Mouse (Mus musculus): ENCODE results near the gene Asap3. TPM values are rescaled to one million over a fixed set of nuclear protein-coding genes. Genes with fewer than 3 reads are reported as not detected.

Gene Asap3
- polyA plus RNA-seq, 1 experiment from 2014 or later = 2.8 TPM

DNA sequence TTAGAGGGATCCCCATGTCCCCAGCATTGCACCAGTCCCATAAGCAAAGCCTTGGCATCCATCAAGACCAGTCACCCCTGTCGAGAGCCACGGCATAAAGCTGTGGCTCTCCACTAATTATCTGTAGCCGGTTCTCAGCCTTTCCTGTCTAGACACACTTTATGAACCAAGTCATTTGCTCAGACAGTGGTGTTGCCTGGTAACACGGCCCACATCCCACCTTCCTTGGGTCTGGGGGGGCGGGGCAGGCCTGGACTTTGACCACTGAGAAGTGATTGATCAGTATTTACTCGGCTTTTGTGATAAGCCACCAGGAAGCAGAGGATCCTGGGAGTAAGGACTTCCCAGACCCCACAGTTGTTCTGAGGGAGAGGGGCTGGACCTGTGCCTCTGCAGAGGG, 49.8 kb downstream of the Asap3 start:
- Histone ChIP-seq H3K4me1 (ENCODE audit: control insufficient read depth, insufficient read depth, low read length) (peaks cover 4% of the 10 kb centered on the region; the same call in 1 of the 2 replicates), H3K9ac (ENCODE audit: low read length) (no peak overlapping the region), H3K27me3 (ENCODE audit: control insufficient read depth, insufficient read depth, low read length) (no peaks in the 10 kb centered on the region), H3K4me2 (ENCODE audit: low read depth, low read length) (no peak overlapping the region), H3K9me3 (replicated peaks; ENCODE audit: control insufficient read depth, low read length) (no peaks in the 10 kb centered on the region), H3K4me3 (ENCODE audit: low read length) (no peak overlapping the region), H3K27ac (ENCODE audit: low read length) (no peak overlapping the region), H3K36me3 (ENCODE audit: control insufficient read depth, insufficient read depth) (peaks cover 4% of the 10 kb centered on the region; the same call in 1 of the 2 replicates)
- WGBS = 49% methylated on average over 6 of the region's 6 CpGs
- ATAC-seq (replicated peaks; ENCODE audit: extremely low read depth, insufficient read depth, low FRiP score) = no peak

DNA sequence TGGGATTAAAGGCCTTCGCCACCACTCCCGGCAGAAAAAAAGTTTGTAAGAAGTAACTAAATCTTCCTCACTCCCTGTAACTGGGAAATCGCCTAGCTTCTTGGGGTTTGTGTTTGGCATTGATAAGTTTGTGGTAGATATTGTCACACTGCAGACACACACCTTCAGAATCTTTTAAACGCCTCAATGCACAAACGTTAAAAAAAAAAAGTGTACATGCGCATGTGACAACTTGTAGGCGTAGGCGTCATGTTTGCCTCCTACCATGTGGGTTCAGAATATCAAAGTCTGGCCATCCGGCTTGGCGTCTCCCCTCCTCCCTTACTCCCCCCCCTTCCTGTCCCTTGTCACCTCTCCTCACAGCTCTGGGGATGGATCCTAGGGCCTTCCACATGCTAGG, 50.5 kb downstream of the Asap3 start:
- Histone ChIP-seq H3K9me3 (replicated peaks; ENCODE audit: control insufficient read depth, low read length) (no peaks in the 10 kb centered on the region), H3K27ac (ENCODE audit: low read length) (no peak overlapping the region), H3K9ac (ENCODE audit: low read length) (no peak overlapping the region), H3K4me2 (ENCODE audit: low read depth, low read length) (no peak overlapping the region), H3K4me1 (ENCODE audit: control insufficient read depth, insufficient read depth, low read length) (peaks cover 11% of the 10 kb centered on the region; the same call in 1 of the 2 replicates), H3K27me3 (ENCODE audit: control insufficient read depth, insufficient read depth, low read length) (no peaks in the 10 kb centered on the region), H3K4me3 (ENCODE audit: low read length) (no peak overlapping the region), H3K36me3 (ENCODE audit: control insufficient read depth, insufficient read depth) (peaks cover 4% of the 10 kb centered on the region; the same call in 1 of the 2 replicates)
- no peak for ATAC-seq (replicated peaks; ENCODE audit: extremely low read depth, insufficient read depth, low FRiP score)
- 66% methylated on average over 10 of the region's 10 CpGs for WGBS

DNA sequence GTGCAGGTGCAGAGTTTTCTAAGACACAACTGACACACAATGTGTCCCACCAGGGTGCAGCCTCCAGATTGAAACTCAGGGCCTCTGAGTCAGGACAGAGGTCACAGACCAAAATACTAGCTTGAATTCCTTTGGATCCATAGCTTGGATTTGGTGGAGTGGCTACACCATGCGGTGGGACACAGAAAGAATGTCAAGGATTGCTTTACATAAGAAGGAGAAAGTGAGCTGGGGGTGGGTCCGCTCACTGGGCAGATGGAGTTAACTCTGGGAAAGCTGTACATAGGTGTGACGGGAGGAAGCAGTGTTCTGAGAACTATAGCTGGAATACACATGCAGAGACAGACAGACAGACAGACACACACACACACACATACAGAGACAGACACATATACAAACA, 53.8 kb downstream of the Asap3 start:
- Histone ChIP-seq H3K27me3 (ENCODE audit: control insufficient read depth, insufficient read depth, low read length) (no peaks in the 10 kb centered on the region), H3K9ac (ENCODE audit: low read length) (no peak overlapping the region), H3K4me2 (ENCODE audit: low read depth, low read length) (no peak overlapping the region), H3K4me3 (ENCODE audit: low read length) (no peak overlapping the region), H3K9me3 (replicated peaks; ENCODE audit: control insufficient read depth, low read length) (no peaks in the 10 kb centered on the region), H3K36me3 (ENCODE audit: control insufficient read depth, insufficient read depth) (peaks cover 4% of the 10 kb centered on the region; the same call in 1 of the 2 replicates), H3K4me1 (ENCODE audit: control insufficient read depth, insufficient read depth, low read length) (peaks cover 14% of the 10 kb centered on the region; the same call in 1 of the 2 replicates), H3K27ac (ENCODE audit: low read length) (peak overlapping the region; percentile 95)
- ATAC-seq (replicated peaks; ENCODE audit: extremely low read depth, insufficient read depth, low FRiP score) = no peak
- WGBS = 59% methylated on average over 3 of the region's 3 CpGs

DNA sequence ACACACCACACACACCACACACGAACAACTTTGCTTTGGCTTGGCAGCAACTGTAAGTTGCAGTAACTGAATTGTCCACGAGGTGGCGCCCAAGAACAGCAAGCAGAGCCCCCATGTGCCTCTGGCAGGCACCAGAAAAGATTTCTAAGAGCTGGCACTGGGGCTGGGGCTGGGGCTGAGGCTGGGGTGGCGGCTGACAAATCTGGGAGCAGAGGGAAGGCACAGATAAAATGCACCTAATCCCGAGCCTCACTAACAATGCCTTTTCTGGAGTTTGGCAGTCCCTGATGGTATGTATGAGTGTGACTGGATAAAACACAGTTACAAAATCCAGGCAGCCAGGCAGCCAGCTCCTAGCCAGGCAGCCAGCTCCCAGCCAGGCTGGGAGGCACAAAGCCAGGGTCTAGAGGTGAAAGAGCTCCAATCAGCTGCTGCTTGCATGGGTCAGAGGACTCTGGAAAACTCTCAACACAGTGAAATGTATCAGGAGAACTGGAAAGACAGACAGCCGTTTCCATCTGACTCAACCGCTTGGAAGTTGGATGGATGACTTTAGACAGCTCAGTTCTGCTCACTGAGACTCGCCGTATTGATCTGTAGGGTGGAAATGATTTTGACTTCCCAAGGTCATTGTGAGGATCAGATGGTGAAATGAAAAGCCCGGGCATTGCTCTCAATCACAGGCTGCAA, 54.5 kb downstream of the Asap3 start:
- WGBS = 30% methylated on average over 10 of the region's 10 CpGs
- Histone ChIP-seq H3K27me3 (ENCODE audit: control insufficient read depth, insufficient read depth, low read length) (no peaks in the 10 kb centered on the region), H3K27ac (ENCODE audit: low read length) (peak overlapping the region; percentile 95), H3K36me3 (ENCODE audit: control insufficient read depth, insufficient read depth) (peaks cover 2% of the 10 kb centered on the region; the same call in 1 of the 2 replicates), H3K9ac (ENCODE audit: low read length) (peak overlapping the region; percentile 34; the same call in 1 of the 2 replicates), H3K9me3 (replicated peaks; ENCODE audit: control insufficient read depth, low read length) (no peaks in the 10 kb centered on the region), H3K4me1 (ENCODE audit: control insufficient read depth, insufficient read depth, low read length) (peaks cover 14% of the 10 kb centered on the region; the same call in 1 of the 2 replicates), H3K4me2 (ENCODE audit: low read depth, low read length) (peak overlapping the region; percentile 13; the same call in 1 of the 2 replicates), H3K4me3 (ENCODE audit: low read length) (no peak overlapping the region)
- ATAC-seq (replicated peaks; ENCODE audit: extremely low read depth, insufficient read depth, low FRiP score) = peak; percentile 84

DNA sequence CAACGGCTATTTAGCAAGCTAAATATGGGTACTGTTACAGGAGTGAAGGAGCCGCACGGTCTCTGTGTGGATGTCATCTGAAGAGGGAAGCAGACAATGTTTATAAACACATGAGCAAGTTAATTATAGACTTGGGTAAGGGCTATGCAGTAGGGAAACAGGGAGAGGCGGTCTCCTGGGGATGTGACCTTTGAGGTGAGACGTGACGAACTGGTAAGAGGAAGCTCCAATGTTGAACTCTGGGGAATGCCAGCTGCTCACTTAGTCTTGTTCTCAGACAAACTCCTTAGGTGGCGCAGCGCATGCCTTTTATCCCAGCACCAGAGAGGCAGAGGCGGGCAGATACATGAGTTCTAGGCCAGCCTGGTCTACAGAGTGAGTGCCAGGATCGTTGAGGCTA, 55.7 kb downstream of the Asap3 start:
- Histone ChIP-seq H3K36me3 (ENCODE audit: control insufficient read depth, insufficient read depth) (no peaks in the 10 kb centered on the region), H3K27me3 (ENCODE audit: control insufficient read depth, insufficient read depth, low read length) (no peaks in the 10 kb centered on the region), H3K9ac (ENCODE audit: low read length) (no peak overlapping the region), H3K9me3 (replicated peaks; ENCODE audit: control insufficient read depth, low read length) (no peaks in the 10 kb centered on the region), H3K4me2 (ENCODE audit: low read depth, low read length) (no peak overlapping the region), H3K4me3 (ENCODE audit: low read length) (no peak overlapping the region), H3K27ac (ENCODE audit: low read length) (peak overlapping the region; percentile 95), H3K4me1 (ENCODE audit: control insufficient read depth, insufficient read depth, low read length) (peaks cover 15% of the 10 kb centered on the region; the same call in 1 of the 2 replicates)
- 45% methylated on average over 10 of the region's 10 CpGs for WGBS
- ATAC-seq (replicated peaks; ENCODE audit: extremely low read depth, insufficient read depth, low FRiP score) = peak; percentile 69

DNA sequence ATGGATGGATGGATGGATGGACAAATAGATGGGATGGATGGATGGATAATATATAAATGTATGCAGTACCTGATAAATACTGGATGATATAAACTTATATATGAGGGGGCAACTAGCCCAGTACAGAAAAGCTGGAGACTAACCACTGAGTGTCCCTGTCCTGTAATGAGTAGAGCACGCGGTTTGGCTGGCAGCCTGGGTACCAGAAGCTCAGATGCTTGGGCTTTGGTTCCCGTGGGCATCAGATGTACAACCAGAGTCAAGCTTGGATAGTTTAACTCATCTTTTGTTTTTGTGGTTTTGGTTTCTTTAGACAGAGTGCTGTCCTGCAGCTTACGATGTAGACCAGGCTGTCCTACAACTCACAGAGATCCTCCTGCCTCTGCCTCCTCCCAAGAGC, 57.4 kb downstream of the Asap3 start:
- Histone ChIP-seq H3K36me3 (ENCODE audit: control insufficient read depth, insufficient read depth) (no peaks in the 10 kb centered on the region), H3K4me1 (ENCODE audit: control insufficient read depth, insufficient read depth, low read length) (peaks cover 17% of the 10 kb centered on the region; the same call in 1 of the 2 replicates), H3K4me2 (ENCODE audit: low read depth, low read length) (no peak overlapping the region), H3K27ac (ENCODE audit: low read length) (no peak overlapping the region), H3K4me3 (ENCODE audit: low read length) (no peak overlapping the region), H3K9ac (ENCODE audit: low read length) (no peak overlapping the region), H3K27me3 (ENCODE audit: control insufficient read depth, insufficient read depth, low read length) (no peaks in the 10 kb centered on the region), H3K9me3 (replicated peaks; ENCODE audit: control insufficient read depth, low read length) (no peaks in the 10 kb centered on the region)
- no peak for ATAC-seq (replicated peaks; ENCODE audit: extremely low read depth, insufficient read depth, low FRiP score)
- WGBS = 92% methylated on average over 4 of the region's 4 CpGs

DNA sequence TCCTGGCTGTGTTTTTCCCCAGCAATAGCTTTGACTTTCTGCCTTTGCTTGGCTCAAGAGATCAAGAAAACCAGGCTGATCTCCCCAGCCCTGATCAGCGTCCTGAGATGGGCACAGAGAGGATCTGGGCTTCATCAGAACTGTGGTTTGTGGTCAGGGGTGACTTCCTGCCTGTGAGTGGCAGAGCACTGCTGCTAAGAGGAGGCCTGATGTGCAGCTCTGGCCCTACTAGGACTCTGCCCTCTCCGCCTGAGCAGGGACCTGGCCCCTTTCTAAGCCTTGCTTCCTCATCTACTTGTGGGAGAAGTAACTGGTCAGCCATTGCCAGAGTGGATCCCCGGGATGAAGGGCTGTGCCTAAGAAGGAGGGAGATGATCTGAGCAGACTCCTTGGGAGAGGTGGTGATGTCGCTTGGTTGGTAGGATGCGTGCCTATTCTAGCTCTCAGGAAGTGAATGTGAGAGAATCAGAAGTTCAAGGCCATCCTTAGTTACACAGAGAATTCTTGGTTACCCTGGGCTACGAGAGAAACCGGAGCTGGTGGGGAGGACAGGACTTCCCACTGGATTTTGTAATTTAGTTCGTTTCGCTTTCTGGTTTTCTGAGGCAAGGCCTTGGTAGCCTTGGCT, 60.7 kb downstream of the Asap3 start:
- H3K36me3 ChIP-seq (ENCODE audit: control insufficient read depth, insufficient read depth) = no peaks in the 10 kb centered on the region
- H3K4me3 ChIP-seq (ENCODE audit: low read length) = no peak overlapping the region
- no peak overlapping the region for H3K27ac ChIP-seq (ENCODE audit: low read length)
- H3K4me1 ChIP-seq (ENCODE audit: control insufficient read depth, insufficient read depth, low read length) = peaks cover 13% of the 10 kb centered on the region
- no peak overlapping the region for H3K9ac ChIP-seq (ENCODE audit: low read length)
- WGBS = 77% methylated on average over 9 of the region's 9 CpGs
- no peaks in the 10 kb centered on the region for H3K9me3 ChIP-seq (replicated peaks; ENCODE audit: control insufficient read depth, low read length)
- no peaks in the 10 kb centered on the region for H3K27me3 ChIP-seq (ENCODE audit: control insufficient read depth, insufficient read depth, low read length)
- no peak for ATAC-seq (replicated peaks; ENCODE audit: extremely low read depth, insufficient read depth, low FRiP score)
- no peak overlapping the region for H3K4me2 ChIP-seq (ENCODE audit: low read depth, low read length)

DNA sequence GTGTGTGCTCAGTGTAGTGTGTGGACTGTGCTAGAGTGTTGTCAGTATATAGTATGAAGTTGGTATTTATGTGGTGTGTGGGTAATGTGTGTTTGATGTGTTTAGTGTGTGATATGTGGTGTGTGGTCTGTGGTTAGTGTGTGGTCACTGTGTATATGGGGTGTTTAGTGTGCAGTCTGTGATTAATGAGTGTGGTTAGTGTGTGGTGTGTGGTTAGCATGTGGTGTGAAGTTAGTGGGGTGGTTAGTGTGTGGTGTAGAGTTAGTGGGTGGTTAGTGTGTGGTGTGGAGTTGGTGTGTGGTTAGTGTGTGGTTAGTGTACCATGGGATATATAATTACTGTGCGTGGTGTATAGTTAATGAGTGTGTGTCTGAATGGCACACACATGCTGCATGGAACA, 62.7 kb downstream of the Asap3 start:
- Histone ChIP-seq H3K9ac (ENCODE audit: low read length) (no peak overlapping the region), H3K27me3 (ENCODE audit: control insufficient read depth, insufficient read depth, low read length) (no peaks in the 10 kb centered on the region)

DNA sequence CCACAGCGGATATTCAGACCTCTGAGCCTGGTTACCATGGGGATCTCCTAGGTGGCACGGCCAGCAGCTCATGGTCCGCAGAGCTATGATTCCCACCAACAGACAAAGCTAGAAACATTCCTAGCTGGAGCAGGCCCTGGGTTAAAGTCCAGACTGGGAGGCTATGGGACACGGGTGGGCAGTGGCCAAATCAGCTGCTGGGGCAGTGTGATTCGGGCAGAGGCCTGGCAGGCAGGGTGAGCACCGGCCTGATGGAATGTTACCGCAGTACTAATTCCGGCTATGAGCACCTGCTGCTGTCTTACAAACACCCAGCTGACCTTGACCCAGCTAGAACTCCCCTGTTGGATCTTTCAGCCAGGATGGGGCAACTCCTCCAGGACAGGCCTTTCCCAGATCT, 64.5 kb downstream of the Asap3 start:
- Histone ChIP-seq H3K4me1 (ENCODE audit: control insufficient read depth, insufficient read depth, low read length) (peaks cover 10% of the 10 kb centered on the region), H3K4me3 (ENCODE audit: low read length) (no peak overlapping the region), H3K9ac (ENCODE audit: low read length) (no peak overlapping the region), H3K27ac (ENCODE audit: low read length) (no peak overlapping the region; the same call in 1 of the 2 replicates), H3K36me3 (ENCODE audit: control insufficient read depth, insufficient read depth) (peaks cover 23% of the 10 kb centered on the region), H3K4me2 (ENCODE audit: low read depth, low read length) (no peak overlapping the region), H3K9me3 (replicated peaks; ENCODE audit: control insufficient read depth, low read length) (peaks cover 17% of the 10 kb centered on the region), H3K27me3 (ENCODE audit: control insufficient read depth, insufficient read depth, low read length) (no peaks in the 10 kb centered on the region)
- 74% methylated on average over 8 of the region's 8 CpGs for WGBS
- no peak for ATAC-seq (replicated peaks; ENCODE audit: extremely low read depth, insufficient read depth, low FRiP score)

More for the DNA sequence above, 62.7 kb downstream of the Asap3 start:
- peaks cover 17% of the 10 kb centered on the region for H3K9me3 ChIP-seq (replicated peaks; ENCODE audit: control insufficient read depth, low read length)
- no peak overlapping the region for H3K4me2 ChIP-seq (ENCODE audit: low read depth, low read length)
- no peak overlapping the region for H3K27ac ChIP-seq (ENCODE audit: low read length)
- H3K4me3 ChIP-seq (ENCODE audit: low read length) = no peak overlapping the region
- ATAC-seq (replicated peaks; ENCODE audit: extremely low read depth, insufficient read depth, low FRiP score) = no peak
- H3K36me3 ChIP-seq (ENCODE audit: control insufficient read depth, insufficient read depth) = peaks cover 17% of the 10 kb centered on the region
- WGBS = 89% methylated on average over 1 of the region's 1 CpGs
- peaks cover 10% of the 10 kb centered on the region for H3K4me1 ChIP-seq (ENCODE audit: control insufficient read depth, insufficient read depth, low read length)

All from heart, embryonic 16.5 days (tissue).